Mouse (Mus musculus) CD4-positive helper T cell, adult 2 months (primary cell): Measurements from ENCODE around the gene Itpr2.

ENCODE experiments used
- DNase-seq: peaks from one replicate; pipeline ENCODE4 v3.0.0-alpha.2; 2012; ENCODE audit warnings: low read depth, missing footprints, low spot score

Itpr2 gene

GRCm38 (mm10) chr6:146159641-146160040, 342.4 kb downstream of the Itpr2 start:
- no peak for DNase-seq

- no peak for DNase-seq
Observed at GRCm38 (mm10) chr6:146158717-146159116, 343.3 kb downstream of the Itpr2 start.

- DNase-seq = no peak
Observed at GRCm38 (mm10) chr6:146157983-146158535, 344.0 kb downstream of the Itpr2 start.

GRCm38 (mm10) chr6:146157099-146157498, 344.9 kb downstream of the Itpr2 start:
- no peak for DNase-seq

- DNase-seq = no peak
Observed at GRCm38 (mm10) chr6:146156536-146156935, 345.5 kb downstream of the Itpr2 start.

GRCm38 (mm10) chr6:146155156-146155734, 346.8 kb downstream of the Itpr2 start:
- DNase-seq = no peak

- DNase-seq = no peak
Observed at GRCm38 (mm10) chr6:146152843-146153242, 349.2 kb downstream of the Itpr2 start.

GRCm38 (mm10) chr6:146140966-146141585, 360.9 kb downstream of the Itpr2 start:
- DNase-seq = no peak

- no peak for DNase-seq
Observed at GRCm38 (mm10) chr6:146140171-146140570, 361.9 kb downstream of the Itpr2 start.

GRCm38 (mm10) chr6:146136646-146137045, 365.4 kb downstream of the Itpr2 start:
- DNase-seq = no peak

GRCm38 (mm10) chr6:146136244-146136643, 365.8 kb downstream of the Itpr2 start:
- DNase-seq = no peak

GRCm38 (mm10) chr6:146135291-146135690, 366.7 kb downstream of the Itpr2 start:
- DNase-seq = no peak

- DNase-seq = no peak
Observed at GRCm38 (mm10) chr6:146133921-146134320, 368.1 kb downstream of the Itpr2 start.

GRCm38 (mm10) chr6:146129066-146129465, 373.0 kb downstream of the Itpr2 start:
- DNase-seq = no peak

- DNase-seq = no peak
Observed at GRCm38 (mm10) chr6:146126823-146127681, 375.0 kb downstream of the Itpr2 start.

GRCm38 (mm10) chr6:146125621-146126020, 376.4 kb downstream of the Itpr2 start:
- DNase-seq = no peak

- no peak for DNase-seq
Observed at GRCm38 (mm10) chr6:146124479-146124878, 377.5 kb downstream of the Itpr2 start.

- DNase-seq = no peak
Observed at GRCm38 (mm10) chr6:146123656-146124055, 378.4 kb downstream of the Itpr2 start.

GRCm38 (mm10) chr6:146120172-146120571, 381.9 kb downstream of the Itpr2 start:
- no peak for DNase-seq

GRCm38 (mm10) chr6:146114731-146115302, 387.2 kb downstream of the Itpr2 start:
- no peak for DNase-seq

GRCm38 (mm10) chr6:146114071-146114470, 388.0 kb downstream of the Itpr2 start:
- no peak for DNase-seq

GRCm38 (mm10) chr6:146113085-146113484, 388.9 kb downstream of the Itpr2 start:
- DNase-seq = no peak
